Mouse (Mus musculus) 3134 (cell line): ENCODE results near the gene Fam171a2.

Experiments used
- DNase-seq: peaks from one replicate; pipeline ENCODE4 v3.0.0-alpha.2; 2011; ENCODE audit warnings: low spot score; ENCODE audit not compliant: insufficient read length; ENCODE audit errors: extremely low read depth

Fam171a2 gene

DNA sequence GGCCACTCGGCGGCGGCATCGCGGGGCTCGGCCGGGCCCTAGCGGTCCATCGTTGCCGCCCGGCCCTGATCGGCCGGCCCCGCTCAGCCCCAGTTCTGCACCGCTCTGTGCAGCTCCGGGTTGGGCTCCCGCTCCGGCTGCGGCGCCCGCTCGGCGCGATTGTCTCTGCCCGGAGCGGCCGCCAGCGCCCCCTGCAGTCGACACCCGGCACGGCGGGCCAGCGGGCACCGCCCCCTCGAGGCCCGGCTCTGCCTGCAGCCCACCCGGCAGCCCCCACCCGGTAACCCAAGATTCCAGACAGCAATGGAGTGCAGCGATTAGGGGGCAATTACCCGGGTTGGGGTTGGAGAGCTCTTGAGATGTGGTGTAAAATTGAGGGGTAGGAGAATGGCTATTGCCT, at the start of gene Fam171a2:
TSS of gene Fam171a2 (minus strand) at position 186 of the 400 bp plus-strand sequence.
- DNase-seq: peak; percentile 77

- DNase-seq: no peak
Measured at GRCm38 (mm10) chr11:102496732-102497131, 49.2 kb upstream of the Fam171a2 start.

GRCm38 (mm10) chr11:102496206-102496605, 48.7 kb upstream of the Fam171a2 start:
- no peak for DNase-seq

DNA sequence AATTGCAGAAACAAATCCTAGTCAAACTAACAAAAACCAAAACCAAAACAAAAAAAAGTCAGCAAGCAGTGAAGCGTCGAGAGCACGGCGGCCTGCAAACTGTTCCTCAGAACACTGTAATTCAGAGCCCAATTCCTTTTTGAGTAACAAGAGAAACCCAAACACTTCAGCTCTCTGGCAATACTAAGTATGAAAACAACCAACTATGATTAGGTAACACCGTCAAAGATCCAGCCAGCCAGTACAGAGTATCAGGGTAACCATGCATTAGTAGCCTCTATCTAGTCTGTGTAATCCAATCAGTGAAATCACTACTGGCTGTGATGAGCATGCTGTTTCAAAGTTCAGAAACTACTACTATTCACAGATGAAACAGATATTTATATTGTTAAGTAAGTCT, 48.3 kb upstream of the Fam171a2 start:
- no peak for DNase-seq

DNA sequence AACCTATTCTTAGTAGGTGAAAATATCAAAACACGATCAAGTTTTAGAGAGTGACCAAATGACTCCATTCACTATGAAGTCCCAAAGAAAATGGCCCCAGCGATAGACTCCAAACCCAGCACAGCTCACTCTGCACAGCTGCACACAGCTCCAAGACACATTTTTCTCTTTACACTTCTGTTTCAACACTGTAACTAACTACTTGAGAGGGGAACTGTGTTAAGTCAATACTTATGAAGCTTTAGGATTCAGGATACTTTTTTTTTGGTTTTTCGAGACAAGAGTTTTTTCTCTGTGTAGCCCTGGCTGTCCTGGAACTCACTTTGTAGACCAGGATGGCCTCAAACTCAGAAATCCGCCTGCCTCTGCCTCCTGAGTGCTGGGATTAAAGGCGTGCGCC, 47.6 kb upstream of the Fam171a2 start:
- DNase-seq: no peak

GRCm38 (mm10) chr11:102494063-102494650, 46.7 kb upstream of the Fam171a2 start:
- no peak for DNase-seq

- DNase-seq: no peak
Measured at GRCm38 (mm10) chr11:102493241-102493640, 45.8 kb upstream of the Fam171a2 start.

- no peak for DNase-seq
Measured at GRCm38 (mm10) chr11:102487901-102488300, 40.4 kb upstream of the Fam171a2 start.

GRCm38 (mm10) chr11:102486733-102487386, 39.4 kb upstream of the Fam171a2 start:
- peak; percentile 44 for DNase-seq

GRCm38 (mm10) chr11:102481779-102482178, 34.3 kb upstream of the Fam171a2 start:
- no peak for DNase-seq

GRCm38 (mm10) chr11:102480897-102481296, 33.4 kb upstream of the Fam171a2 start:
- no peak for DNase-seq

DNA sequence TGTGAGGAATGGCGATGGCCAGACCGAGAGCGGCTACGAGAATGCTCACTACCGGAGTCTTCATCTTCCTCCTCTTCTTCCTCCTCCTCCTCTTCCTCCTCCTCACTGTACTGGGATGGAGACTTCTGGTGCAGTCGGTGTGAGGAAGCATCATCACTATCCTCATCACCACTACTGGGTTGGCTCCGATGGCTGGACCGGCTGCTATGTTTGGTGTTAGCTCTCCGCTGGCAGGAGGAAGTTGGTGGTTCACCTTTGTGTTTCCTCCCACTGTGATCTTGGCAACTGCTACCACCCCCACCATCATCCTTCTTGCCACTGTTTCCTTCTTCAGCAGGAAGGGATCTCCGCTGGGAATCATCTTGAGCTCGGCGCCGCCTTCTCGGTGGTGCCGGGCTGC, 32.6 kb upstream of the Fam171a2 start:
- no peak for DNase-seq

DNA sequence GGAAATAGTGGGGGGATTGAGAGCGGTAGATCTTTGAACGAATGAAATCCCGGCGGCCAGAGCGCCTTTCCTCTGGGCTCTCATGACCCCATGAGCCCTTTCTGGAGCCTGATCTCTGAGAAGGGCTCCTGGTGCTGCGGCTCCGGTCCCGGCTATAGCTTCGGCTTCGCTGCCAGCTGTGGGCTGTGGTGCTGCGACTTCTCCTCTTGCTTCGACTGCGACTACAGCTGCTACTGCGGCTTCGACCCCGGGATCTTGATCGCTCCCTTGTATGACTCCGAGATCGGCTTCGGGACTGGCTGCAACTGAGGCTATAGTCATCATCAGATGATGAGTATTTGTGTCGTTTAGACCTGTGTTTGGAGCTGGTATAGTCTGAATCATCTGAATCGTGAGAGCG, 32.1 kb upstream of the Fam171a2 start:
- DNase-seq: no peak

GRCm38 (mm10) chr11:102478671-102479070, 31.2 kb upstream of the Fam171a2 start:
- DNase-seq: no peak

- DNase-seq: no peak
Measured at GRCm38 (mm10) chr11:102475027-102475426, 27.5 kb upstream of the Fam171a2 start.

- no peak for DNase-seq
Measured at GRCm38 (mm10) chr11:102469648-102470357, 22.3 kb upstream of the Fam171a2 start, which contains the start of gene Itga2b. Itga2b (minus strand) TSS chr11:102470122.

- DNase-seq: peak; percentile 99
Measured at GRCm38 (mm10) chr11:102467041-102467631, 19.7 kb upstream of the Fam171a2 start.

- peak; percentile 73 for DNase-seq
Measured at GRCm38 (mm10) chr11:102465713-102466436, 18.4 kb upstream of the Fam171a2 start.

DNA sequence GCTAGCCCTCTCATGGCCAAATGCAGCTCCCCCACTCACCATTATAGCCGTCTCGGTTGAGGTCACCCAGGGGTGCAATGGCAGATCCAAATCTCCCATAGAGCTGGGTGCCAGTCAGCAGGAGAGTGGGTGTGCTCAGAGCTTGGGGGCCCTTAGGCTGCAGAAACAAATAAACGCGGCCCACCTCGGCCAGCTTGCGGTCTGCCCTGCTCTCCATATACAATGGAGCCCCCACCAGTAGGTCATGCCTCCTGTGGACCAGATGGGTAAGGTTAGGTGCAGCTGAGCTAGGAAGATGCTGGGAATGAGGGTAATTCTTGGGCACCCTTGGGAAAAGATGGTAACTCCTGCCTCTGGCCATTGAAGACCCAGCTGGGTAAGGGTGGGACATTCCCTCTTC, 17.4 kb upstream of the Fam171a2 start:
- no peak for DNase-seq

- no peak for DNase-seq
Measured at GRCm38 (mm10) chr11:102461764-102462163, 14.3 kb upstream of the Fam171a2 start.

GRCm38 (mm10) chr11:102460541-102460940, 13.1 kb upstream of the Fam171a2 start:
- DNase-seq: no peak
